Mouse (Mus musculus) forebrain, embryonic 16.5 days (tissue): ENCODE results near the gene Cdk8. TPM values are rescaled to one million over a fixed set of nuclear protein-coding genes. Genes with fewer than 3 reads are reported as not detected.
A peak's percentile ranks its signal among the peaks of the same experiment; 100 is the strongest.

Experiments
- ATAC-seq: fragments of 200-750 bp; cut with Nextera tagmentation; 2 replicates; pipeline ENCODE4 v1.8.0; 2017; ENCODE audit warnings: mild to moderate bottlenecking, moderate library complexity
- H3K27ac ChIP-seq: fragments of 300-500 bp; sonication (generic); 2 replicates; pipeline ENCODE4 v1.5.1; 2014; ENCODE audit warnings: low read length, control low read depth
- H3K27me3 ChIP-seq: fragments of 300-500 bp; sonication (generic); replicated peaks from 2 replicates; pipeline ENCODE4 v1.6.1; 2014; ENCODE audit warnings: low read length; ENCODE audit not compliant: control insufficient read depth, insufficient read depth
- H3K36me3 ChIP-seq: fragments of 300-500 bp; sonication (generic); 2 replicates; pipeline ENCODE4 v1.6.1; 2014; ENCODE audit not compliant: control insufficient read depth, insufficient read depth
- H3K4me1 ChIP-seq: fragments of 300-500 bp; sonication (generic); replicated peaks from 2 replicates; pipeline ENCODE4 v1.6.1; 2014; ENCODE audit warnings: low read length; ENCODE audit not compliant: control insufficient read depth, insufficient read depth
- H3K4me2 ChIP-seq: fragments of 300-500 bp; sonication (generic); 2 replicates; pipeline ENCODE4 v1.6.1; 2014; ENCODE audit warnings: mild to moderate bottlenecking, low read length, control low read depth
- H3K4me3 ChIP-seq: fragments of 300-500 bp; sonication (generic); replicated peaks from 2 replicates; pipeline ENCODE4 v1.5.1; 2014; ENCODE audit warnings: mild to moderate bottlenecking, low read length, control low read depth
- H3K9ac ChIP-seq: fragments of 300-500 bp; sonication (generic); replicated peaks from 2 replicates; pipeline ENCODE4 v1.6.1; 2014; ENCODE audit warnings: low read depth, low read length, control low read depth
- H3K9me3 ChIP-seq: fragments of 300-500 bp; sonication (generic); 2 replicates; pipeline ENCODE4 v1.6.1; 2016; ENCODE audit warnings: low read length; ENCODE audit not compliant: control insufficient read depth
- WGBS: fragments of 180-500 bp; shearing (Covaris S2); extraction: QIAGEN DNeasy Blood & Tissue Kit; methylation state at CpG from one replicate; pipeline ENCODE4 v1.1.7; 2014; 5-methylcytosine and 5-hydroxymethylcytosine counted together
- polyA plus RNA-seq: library from polyadenylated mRNA; unstranded; fragments of >200 nt; fragmentation: Nextera tagmentation; extraction: Ambion mirVana; gene quantifications from 2 replicates; pipeline ENCODE4 v1.2.1, GENCODE M21; 2015

Gene Cdk8
- polyA plus RNA-seq, 1 experiment from 2014 or later, result 18.0 TPM

- no peak overlapping the region for H3K9ac ChIP-seq
- H3K36me3 ChIP-seq, result peaks cover 19% of the 10 kb centered on the region
- no peak overlapping the region for H3K4me2 ChIP-seq
- H3K27me3 ChIP-seq, result no peaks in the 10 kb centered on the region
- WGBS, result 79% methylated on average over 2 of the region's 2 CpGs
- peaks cover 2% of the 10 kb centered on the region; the same call in 1 of the 2 replicates for H3K9me3 ChIP-seq
- no peak overlapping the region for H3K27ac ChIP-seq
- no peaks in the 10 kb centered on the region for H3K4me1 ChIP-seq
- no peak for ATAC-seq
- H3K4me3 ChIP-seq, result no peak overlapping the region
These were observed 31.5 kb upstream of the Cdk8 start for GRCm38 (mm10) chr5:146199540-146199939.

GRCm38 (mm10) chr5:146200580-146200979, 30.4 kb upstream of the Cdk8 start:
- H3K9ac ChIP-seq, result no peak overlapping the region
- no peak overlapping the region for H3K4me3 ChIP-seq
- peaks cover 2% of the 10 kb centered on the region; the same call in 1 of the 2 replicates for H3K9me3 ChIP-seq
- WGBS, result 98% methylated on average over 6 of the region's 6 CpGs
- H3K4me1 ChIP-seq, result no peaks in the 10 kb centered on the region
- no peak overlapping the region for H3K4me2 ChIP-seq
- no peak overlapping the region for H3K27ac ChIP-seq
- ATAC-seq, result no peak
- no peaks in the 10 kb centered on the region for H3K27me3 ChIP-seq
- peaks cover 26% of the 10 kb centered on the region for H3K36me3 ChIP-seq

GRCm38 (mm10) chr5:146203921-146204320, 27.1 kb upstream of the Cdk8 start:
- Histone ChIP-seq H3K27ac (no peak overlapping the region), H3K36me3 (peaks cover 48% of the 10 kb centered on the region)

GRCm38 (mm10) chr5:146205537-146205936, 25.5 kb upstream of the Cdk8 start:
- H3K4me2 ChIP-seq, result no peak overlapping the region
- no peak for ATAC-seq
- peaks cover 2% of the 10 kb centered on the region; the same call in 1 of the 2 replicates for H3K9me3 ChIP-seq
- H3K9ac ChIP-seq, result no peak overlapping the region
- H3K4me1 ChIP-seq, result no peaks in the 10 kb centered on the region
- H3K36me3 ChIP-seq, result peaks cover 58% of the 10 kb centered on the region
- no peaks in the 10 kb centered on the region for H3K27me3 ChIP-seq
- WGBS, result 95% methylated on average over 5 of the region's 5 CpGs
- no peak overlapping the region for H3K27ac ChIP-seq
- no peak overlapping the region for H3K4me3 ChIP-seq

More at GRCm38 (mm10) chr5:146203921-146204320, 27.1 kb upstream of the Cdk8 start:
- H3K27me3 ChIP-seq, result no peaks in the 10 kb centered on the region
- H3K9ac ChIP-seq, result no peak overlapping the region
- H3K4me1 ChIP-seq, result no peaks in the 10 kb centered on the region
- H3K4me2 ChIP-seq, result no peak overlapping the region
- H3K4me3 ChIP-seq, result no peak overlapping the region
- 86% methylated on average over 2 of the region's 2 CpGs for WGBS
- ATAC-seq, result no peak
- H3K9me3 ChIP-seq, result peaks cover 2% of the 10 kb centered on the region; the same call in 1 of the 2 replicates

- peaks cover 12% of the 10 kb centered on the region for H3K36me3 ChIP-seq
- H3K4me1 ChIP-seq, result peaks cover 16% of the 10 kb centered on the region
- peak; percentile 56 for ATAC-seq
- no peaks in the 10 kb centered on the region for H3K9me3 ChIP-seq
- peak overlapping the region; percentile 95 for H3K9ac ChIP-seq
- H3K27ac ChIP-seq, result peak overlapping the region; percentile 50
- peak overlapping the region; percentile 88 for H3K4me3 ChIP-seq
- WGBS, result 7% methylated on average over 13 of the region's 13 CpGs
- H3K27me3 ChIP-seq, result no peaks in the 10 kb centered on the region
- H3K4me2 ChIP-seq, result peak overlapping the region; percentile 73
These were observed 10.5 kb upstream of the Cdk8 start for GRCm38 (mm10) chr5:146220501-146220878.

- peak within 1 kb of the TSS; percentile 96 for H3K27ac ChIP-seq
- peaks cover 6% of the 10 kb centered on the region; the same call in 1 of the 2 replicates for H3K36me3 ChIP-seq
- H3K4me1 ChIP-seq, result peaks cover 16% of the 10 kb centered on the region
- H3K4me3 ChIP-seq, result peak within 1 kb of the TSS; percentile 88
- peak; percentile 99 for ATAC-seq
- no peaks in the 10 kb centered on the region for H3K27me3 ChIP-seq
- no peaks in the 10 kb centered on the region for H3K9me3 ChIP-seq
- H3K4me2 ChIP-seq, result peak within 1 kb of the TSS; percentile 73
- peak within 1 kb of the TSS; percentile 95 for H3K9ac ChIP-seq
- under 1% methylated on average over 65 of the region's 67 CpGs for WGBS
These were observed 9.9 kb upstream of the Cdk8 start, which contains the start of gene Rnf6 for GRCm38 (mm10) chr5:146220879-146221714. Gene Rnf6 (minus strand): TSS chr5:146221555.

- WGBS, result 30% methylated on average over 6 of the region's 6 CpGs
- Histone ChIP-seq H3K27me3 (no peaks in the 10 kb centered on the region), H3K27ac (peak overlapping the region; percentile 96), H3K4me2 (peak overlapping the region; percentile 73), H3K4me1 (peaks cover 16% of the 10 kb centered on the region), H3K9me3 (no peaks in the 10 kb centered on the region), H3K36me3 (peaks cover 6% of the 10 kb centered on the region; the same call in 1 of the 2 replicates), H3K9ac (peak overlapping the region; percentile 95), H3K4me3 (peak overlapping the region; percentile 88)
- no peak for ATAC-seq
These were observed 9.3 kb upstream of the Cdk8 start for GRCm38 (mm10) chr5:146221722-146222121.

- Histone ChIP-seq H3K4me2 (no peak overlapping the region), H3K36me3 (no peaks in the 10 kb centered on the region; the same call in 1 of the 2 replicates), H3K9me3 (no peaks in the 10 kb centered on the region), H3K9ac (no peak overlapping the region), H3K4me1 (peaks cover 16% of the 10 kb centered on the region), H3K27ac (no peak overlapping the region), H3K27me3 (no peaks in the 10 kb centered on the region), H3K4me3 (no peak overlapping the region)
- WGBS, result 71% methylated on average over 5 of the region's 5 CpGs
- no peak for ATAC-seq
These were observed 7.2 kb upstream of the Cdk8 start for GRCm38 (mm10) chr5:146223786-146224185.

- 88% methylated on average over 8 of the region's 8 CpGs for WGBS
- no peak overlapping the region for H3K27ac ChIP-seq
- no peak for ATAC-seq
These were observed 3.5 kb upstream of the Cdk8 start for GRCm38 (mm10) chr5:146227496-146227895.

More at GRCm38 (mm10) chr5:146227496-146227895, 3.5 kb upstream of the Cdk8 start:
- peaks cover 4% of the 10 kb centered on the region; the same call in 1 of the 2 replicates for H3K4me1 ChIP-seq
- no peaks in the 10 kb centered on the region for H3K9me3 ChIP-seq
- no peak overlapping the region for H3K4me2 ChIP-seq
- H3K27me3 ChIP-seq, result no peaks in the 10 kb centered on the region
- H3K9ac ChIP-seq, result no peak overlapping the region
- H3K36me3 ChIP-seq, result no peaks in the 10 kb centered on the region
- no peak overlapping the region for H3K4me3 ChIP-seq
